Mouse (Mus musculus) embryo, embryonic 11.5 days (tissue): ENCODE results near the gene Agap3.
A peak's percentile ranks its signal among the peaks of the same experiment; 100 is the strongest.

Source experiments
- DNase-seq: peaks from one replicate; pipeline ENCODE4 v3.0.0-alpha.2; 2012; ENCODE audit warnings: low read depth, low spot score

The Agap3 gene

GRCm38 (mm10) chr5:24452030-24452690, at the start of gene Agap3:
Agap3 (plus strand) TSS chr5:24452177.
- no peak for DNase-seq

DNA sequence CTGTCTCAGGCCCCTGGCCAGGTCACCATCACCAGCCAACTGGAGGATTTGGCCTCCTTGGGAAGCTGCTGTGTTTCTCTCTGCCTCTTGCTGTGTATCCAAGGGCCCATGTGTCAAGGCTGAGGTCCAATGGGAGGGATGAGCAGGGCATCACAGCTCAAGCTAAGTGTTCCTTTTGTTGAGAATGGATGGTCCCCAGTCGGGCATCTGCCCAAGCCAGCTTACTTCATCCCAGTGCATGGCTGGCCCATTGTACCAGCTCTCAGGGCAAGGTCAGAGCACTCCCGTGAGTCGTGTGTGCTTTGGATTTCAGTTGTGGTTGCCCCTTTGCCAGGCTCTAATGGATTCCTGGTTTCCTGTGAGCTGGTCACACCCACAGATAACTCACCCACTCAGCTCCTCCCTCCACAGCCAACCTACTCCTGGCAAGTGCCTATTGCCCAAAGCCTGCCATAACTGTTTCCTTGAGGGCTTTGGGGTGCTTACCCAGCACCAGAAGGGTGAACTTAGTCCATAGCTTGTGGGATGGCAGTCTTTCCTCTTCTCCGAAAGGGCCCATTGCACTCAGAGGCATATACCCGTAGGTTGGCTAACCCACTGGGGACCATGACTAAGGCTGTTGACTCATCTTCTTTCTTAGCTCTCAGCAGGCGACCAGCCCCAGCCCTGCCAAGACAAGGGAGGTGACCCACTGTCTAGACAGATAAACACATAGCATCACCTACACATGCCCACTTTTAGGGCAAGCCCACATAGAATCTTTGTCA, 47.2 kb upstream of the Agap3 start:
- no peak for DNase-seq

DNA sequence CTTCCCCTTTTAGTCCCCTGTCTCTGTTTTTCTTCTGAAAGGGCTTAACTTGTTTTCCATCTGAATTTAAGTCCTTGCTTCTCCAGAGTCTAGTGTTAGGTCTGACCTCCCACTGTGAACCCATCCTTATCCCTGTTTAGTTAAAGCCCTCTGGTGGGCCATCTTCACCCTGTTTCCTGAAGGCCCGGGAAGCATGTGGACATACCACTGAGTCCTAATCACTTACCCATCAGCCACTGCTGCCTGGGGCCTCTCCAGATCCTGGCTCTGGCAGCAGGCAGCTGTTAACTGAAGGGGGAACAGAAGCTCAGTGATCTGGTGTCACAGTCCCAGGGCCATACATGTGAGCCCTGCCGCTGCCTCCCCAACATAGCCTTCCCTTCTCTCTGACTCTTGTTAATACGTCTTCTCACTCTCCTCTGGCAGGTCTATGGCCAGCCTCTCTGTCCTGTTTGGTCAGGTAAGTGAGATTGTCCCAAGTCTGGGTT, 46.5 kb upstream of the Agap3 start:
- no peak for DNase-seq

DNA sequence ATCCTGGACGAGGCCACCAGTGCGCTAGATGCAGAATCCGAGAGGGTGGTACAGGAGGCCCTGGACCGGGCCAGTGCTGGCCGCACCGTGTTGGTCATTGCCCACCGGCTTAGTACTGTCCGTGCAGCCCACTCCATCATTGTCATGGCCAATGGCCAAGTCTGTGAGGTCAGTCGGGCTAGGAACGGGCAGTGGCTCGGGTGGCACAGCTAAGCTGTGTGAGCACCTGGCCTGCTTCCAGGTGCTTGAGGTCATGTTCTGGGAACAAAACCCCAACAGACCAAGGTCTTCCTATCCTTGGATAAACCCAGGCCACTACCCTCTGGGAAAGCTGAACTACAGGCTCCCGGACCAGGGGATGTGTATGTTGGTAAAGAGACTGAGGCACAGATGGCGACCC, 43.3 kb upstream of the Agap3 start:
- no peak for DNase-seq

GRCm38 (mm10) chr5:24409466-24409865, 42.5 kb upstream of the Agap3 start:
- DNase-seq, result no peak

GRCm38 (mm10) chr5:24412063-24412462, 39.9 kb upstream of the Agap3 start:
- no peak for DNase-seq

- DNase-seq, result no peak
Observed at GRCm38 (mm10) chr5:24413042-24413693, 38.8 kb upstream of the Agap3 start, which contains the start of gene Asic3. Asic3 (plus strand) TSS chr5:24413392.

GRCm38 (mm10) chr5:24413938-24414337, 38.0 kb upstream of the Agap3 start:
- no peak for DNase-seq

GRCm38 (mm10) chr5:24416222-24416736, 35.7 kb upstream of the Agap3 start:
- peak; percentile 47 for DNase-seq

DNA sequence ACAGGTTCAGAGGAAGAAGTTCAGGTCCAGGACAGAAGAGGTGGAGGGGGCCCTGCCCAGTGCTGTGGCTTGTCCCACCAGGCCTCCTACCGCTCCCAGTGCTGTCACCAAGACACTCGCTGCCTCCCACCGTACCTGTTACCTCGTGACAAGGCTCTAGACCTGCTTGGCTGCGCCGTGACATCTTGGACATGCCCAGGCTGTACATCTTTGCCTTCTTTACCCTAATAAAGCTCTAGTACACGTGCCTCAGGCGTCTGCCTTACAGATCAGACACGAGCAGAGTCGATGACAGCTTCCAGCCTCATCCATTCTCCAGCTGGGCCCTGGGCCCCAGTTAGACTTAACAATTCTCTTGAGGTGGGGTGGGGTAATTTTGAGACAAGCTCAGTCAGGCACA, 34.4 kb upstream of the Agap3 start:
- DNase-seq, result no peak

GRCm38 (mm10) chr5:24420381-24420780, 31.6 kb upstream of the Agap3 start:
- DNase-seq, result no peak

GRCm38 (mm10) chr5:24423129-24424003, 28.6 kb upstream of the Agap3 start, which contains the start of the genes Cdk5 and Slc4a2:
Cdk5 (minus strand) TSS chr5:24423530.
Slc4a2 (plus strand) TSS chr5:24423837.
- peak; percentile 98 for DNase-seq

GRCm38 (mm10) chr5:24424004-24424781, 27.8 kb upstream of the Agap3 start:
- DNase-seq, result no peak

DNA sequence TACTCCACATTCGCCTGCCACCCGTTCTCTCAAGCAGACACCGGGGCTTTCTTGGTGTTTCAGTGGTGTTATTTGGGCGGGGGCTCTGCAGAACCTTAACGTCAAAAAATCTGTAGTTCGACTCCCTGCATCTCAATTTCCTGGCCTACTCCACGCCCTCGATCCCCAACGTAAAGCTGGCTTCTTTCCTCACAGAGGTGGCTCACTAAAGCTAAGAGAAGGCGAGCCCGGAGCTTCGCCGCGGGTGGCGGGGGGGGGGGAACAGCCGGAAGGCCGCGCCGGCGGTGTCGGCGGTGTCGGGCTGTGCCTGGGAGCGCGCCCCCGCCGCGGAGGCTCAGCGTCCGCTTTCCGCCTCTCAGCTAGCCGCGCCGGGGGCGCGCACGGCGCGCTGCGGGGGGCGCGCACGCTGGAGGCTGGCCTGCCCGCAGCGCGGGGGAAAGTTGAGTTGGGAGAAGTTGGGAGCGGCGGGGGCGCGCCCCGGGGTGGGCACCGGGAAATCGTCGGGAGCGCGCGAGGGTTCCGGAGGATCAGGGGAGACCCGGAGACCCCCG, 27.0 kb upstream of the Agap3 start:
- peak; percentile 81 for DNase-seq

GRCm38 (mm10) chr5:24425421-24426036, 26.4 kb upstream of the Agap3 start:
- DNase-seq, result peak; percentile 40

- DNase-seq, result no peak
Observed at GRCm38 (mm10) chr5:24426037-24426432, 25.9 kb upstream of the Agap3 start.

DNA sequence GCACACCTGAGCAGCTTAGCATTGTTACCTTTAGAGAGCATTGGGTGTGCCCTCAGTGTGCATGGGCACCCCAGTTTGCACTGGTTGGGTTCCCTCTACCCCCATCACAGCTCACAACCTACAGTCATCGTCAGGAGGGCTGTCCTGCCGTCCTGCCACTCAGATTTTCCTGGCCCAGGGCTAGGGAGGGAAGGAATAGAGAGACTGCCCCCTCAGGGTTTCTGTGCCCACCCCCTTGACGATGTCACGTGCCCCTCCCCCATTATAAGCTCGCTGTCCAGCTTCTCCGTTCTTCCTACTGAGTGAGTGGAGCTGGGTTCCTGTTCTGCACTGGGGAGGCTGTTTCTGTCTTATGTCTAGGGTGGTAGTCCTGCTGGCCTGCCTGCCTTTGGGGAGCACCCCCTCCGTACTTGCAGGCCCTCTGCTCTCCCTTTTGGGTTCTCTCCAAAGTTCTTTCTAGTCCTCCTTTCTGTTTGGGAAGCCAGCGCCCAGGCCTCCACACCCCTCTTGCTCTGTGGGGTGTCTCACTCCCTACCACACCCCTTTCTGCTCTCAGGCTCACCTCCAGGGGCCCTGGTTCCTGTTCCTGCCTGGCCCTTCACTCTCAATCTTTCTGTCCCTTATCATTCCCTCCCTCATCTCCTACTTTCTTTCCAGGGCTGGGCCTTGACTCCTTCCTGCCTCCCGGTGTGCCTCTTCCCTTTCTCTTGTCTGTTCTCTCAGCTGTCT, 25.3 kb upstream of the Agap3 start:
- no peak for DNase-seq

DNA sequence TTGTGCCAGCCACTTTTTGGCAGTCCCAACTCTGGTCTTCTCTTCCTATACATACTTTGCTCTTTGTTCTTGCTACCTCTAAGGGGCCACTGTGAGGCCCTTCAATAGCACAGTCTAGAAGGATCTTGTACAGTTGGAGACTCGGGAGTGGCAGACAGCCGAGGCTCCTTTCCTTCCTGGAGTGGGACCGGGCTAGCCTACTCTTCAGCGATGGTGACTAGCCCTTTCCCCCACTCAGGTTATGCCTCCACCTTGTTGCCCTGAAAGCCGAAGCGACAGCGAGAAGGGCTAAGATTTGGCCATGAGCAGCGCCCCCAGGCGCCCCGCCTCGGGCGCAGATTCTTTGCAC, 24.7 kb upstream of the Agap3 start:
- DNase-seq, result no peak

DNA sequence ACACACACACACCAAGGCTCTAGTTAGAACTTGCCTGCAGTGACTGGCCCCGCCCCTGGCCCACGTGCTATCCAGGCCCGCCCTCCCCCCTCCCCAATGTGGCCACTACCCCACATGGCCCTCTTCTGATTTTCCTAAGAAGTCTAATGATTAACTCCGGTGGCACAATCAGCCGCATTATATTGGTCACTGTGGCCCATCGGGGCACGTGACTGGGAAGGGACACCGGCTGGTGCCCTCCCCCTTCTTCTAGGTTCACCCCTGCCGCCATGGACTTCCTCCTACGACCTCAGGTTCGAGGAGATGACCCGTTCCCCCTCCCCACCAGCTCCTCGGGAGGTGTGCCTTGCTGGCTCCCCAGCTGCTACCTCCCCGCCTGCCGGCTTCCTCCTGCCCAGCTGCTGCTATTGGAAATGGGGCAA, 24.0 kb upstream of the Agap3 start:
- no peak for DNase-seq
